Mouse (Mus musculus) lung, adult 2 months (tissue): Measurements from ENCODE around the gene B230219D22Rik.

ENCODE experiments used
- CTCF ChIP-seq: fragments of 200-500 bp; IDR thresholded peaks from 2 replicates; pipeline ENCODE4 v1.5.1; 2011; ENCODE audit warnings: mild to moderate bottlenecking, low read length, control low read depth; ENCODE audit not compliant: insufficient read depth
- POLR2A ChIP-seq: fragments of 200-500 bp; IDR thresholded peaks from 2 replicates; pipeline ENCODE4 v1.6.1; 2011; ENCODE audit warnings: low read depth, mild to moderate bottlenecking, control low read depth, low read length, borderline replicate concordance; ENCODE audit errors: extremely low read depth

GRCm38 (mm10) chr13:55712846-55713245, 19.9 kb downstream of the B230219D22Rik start:
- TF ChIP-seq CTCF: no peak
- no peak for TF ChIP-seq POLR2A
